Mouse (Mus musculus) activated CD4-positive, CD25-positive, alpha-beta regulatory T cell, adult 4 months (primary cell): Measurements from ENCODE around the gene Prokr2. TPM values are rescaled to one million over a fixed set of nuclear protein-coding genes. Genes with fewer than 3 reads are reported as not detected.

ENCODE experiments used
- ATAC-seq: one replicate; pipeline ENCODE4 v1.8.0; 2017
- polyA plus RNA-seq, 2 experiments: library from polyadenylated mRNA; unstranded; fragments of 100-300 nt; shearing (Covaris generic); gene quantifications; one replicate each; pipeline ENCODE4 v1.2.1; 2017

Gene Prokr2
- under 1 TPM in 1 of 2 experiments, not detected in 1; 0.21 TPM for polyA plus RNA-seq

DNA sequence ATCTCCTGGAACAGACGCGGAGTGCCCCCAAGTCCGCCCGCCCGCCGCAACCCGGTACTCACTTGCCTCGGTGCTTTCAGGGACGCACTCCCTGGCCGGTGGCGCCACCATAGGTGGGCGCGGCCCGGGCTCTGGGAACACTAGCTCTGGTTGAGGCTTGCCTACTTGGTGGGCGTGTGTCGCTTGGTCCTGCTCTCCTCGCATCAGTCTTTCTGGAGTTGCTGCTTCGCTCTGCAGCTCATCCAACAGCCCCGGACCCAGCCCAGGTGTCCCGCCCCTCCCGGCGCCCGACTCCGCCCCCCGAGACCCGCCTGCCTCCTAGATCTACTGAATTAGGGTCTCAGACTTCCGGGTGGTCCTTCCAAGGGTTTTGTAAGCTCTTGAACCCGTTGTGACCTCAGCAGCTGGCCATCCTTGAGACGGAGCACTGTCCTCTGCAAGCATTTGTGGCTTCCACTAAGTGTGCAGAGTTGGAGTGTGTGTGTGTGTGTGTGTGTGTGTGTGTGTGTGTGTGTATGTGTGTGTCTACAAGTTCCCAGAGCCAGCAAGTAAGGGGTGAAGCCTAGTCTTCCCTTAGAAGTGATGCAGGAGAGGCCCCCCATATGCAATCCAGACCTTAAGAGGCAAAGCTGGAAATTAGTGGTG, at the start of gene Prokr2:
Gene Prokr2, minus strand, starts transcription at position 254 of the 645 bp plus-strand sequence.
- no peak for ATAC-seq

DNA sequence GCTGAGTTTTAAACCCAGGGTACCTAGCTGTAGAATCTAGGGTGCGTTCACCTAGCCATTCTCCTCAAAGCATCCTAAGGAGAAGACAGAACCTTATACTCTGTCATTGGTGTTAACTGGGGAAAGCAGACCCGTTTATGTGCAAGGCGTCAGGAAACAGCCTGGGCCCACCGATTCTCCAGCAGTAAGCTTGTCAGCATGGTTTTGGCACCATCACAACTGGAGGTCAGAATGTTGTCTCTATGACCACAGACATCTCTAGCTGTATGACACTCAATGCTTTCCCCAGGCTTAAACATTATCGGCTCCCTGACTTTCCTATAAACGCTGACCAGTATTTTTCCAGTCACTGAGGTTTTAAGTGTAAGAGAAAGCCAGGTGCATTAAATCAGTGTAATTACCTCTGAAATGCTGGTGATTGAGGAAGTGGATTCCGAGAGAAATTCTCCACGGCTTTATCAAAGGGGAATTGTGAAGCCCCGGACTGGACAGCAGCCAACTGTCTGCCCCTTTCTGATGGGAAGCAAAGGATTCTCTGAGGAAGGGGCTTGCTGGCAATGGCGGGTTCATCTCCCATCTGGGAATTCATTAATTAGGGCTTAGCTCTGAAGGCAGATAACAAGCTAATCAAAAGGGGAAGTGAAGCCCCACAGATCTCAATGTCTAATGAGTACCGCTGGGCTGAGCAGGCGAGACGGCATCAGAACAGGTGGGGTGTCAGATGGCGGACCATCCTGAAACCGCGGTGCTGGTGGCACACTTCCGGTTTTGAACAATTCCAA, 42.1 kb upstream of the Prokr2 start:
- no peak for ATAC-seq

- no peak for ATAC-seq
These were observed 40.3 kb upstream of the Prokr2 start for GRCm38 (mm10) chr2:132425576-132425975.

DNA sequence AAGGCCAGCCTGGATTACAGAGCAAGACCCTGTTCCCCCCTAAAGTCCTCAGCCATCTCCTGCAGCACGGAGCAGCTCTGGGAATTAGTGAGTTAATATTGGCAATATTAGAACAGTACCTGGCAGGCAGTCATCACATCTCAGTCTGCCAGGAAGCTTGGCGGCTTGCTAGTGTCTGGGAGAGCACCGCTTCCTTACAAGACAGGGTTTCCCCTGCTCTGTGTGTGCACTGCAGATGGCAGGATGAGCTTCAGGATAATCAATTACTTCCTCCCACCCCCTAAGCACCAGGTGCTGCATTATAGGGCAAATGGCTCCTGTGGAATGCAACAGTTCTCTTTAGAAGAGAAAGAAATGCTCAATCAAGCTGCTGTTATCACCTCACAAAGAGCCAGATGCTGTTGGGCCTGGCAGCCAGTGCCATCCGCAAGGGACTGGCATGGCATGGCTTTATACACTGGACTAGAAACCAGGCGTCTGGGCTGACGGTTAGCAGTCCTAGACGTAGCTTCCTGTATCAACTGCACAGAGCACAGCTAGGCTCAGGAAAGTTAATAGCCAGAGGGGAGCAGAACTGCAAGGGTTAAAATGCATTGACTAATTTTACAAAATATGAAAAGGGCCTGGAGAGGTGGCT, 38.3 kb upstream of the Prokr2 start:
- no peak for ATAC-seq

DNA sequence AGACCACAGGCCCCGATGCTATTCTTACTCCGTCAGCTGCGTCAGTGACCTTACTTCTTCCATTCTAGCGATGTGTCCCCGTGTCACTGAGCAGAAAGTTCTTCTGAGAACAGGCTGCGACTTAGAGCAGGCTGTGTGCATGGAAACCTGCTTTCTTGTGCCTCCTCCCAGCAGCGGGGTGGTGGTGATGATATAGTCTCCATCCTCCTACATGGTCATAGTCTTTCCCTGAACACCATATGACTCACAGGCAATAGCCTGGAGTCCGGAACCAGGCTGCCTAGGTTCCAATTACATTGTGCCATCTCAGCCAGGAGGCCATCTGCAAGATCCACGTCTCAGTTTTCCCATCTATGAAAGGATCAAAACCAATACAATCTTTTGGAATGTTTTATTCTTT, 37.6 kb upstream of the Prokr2 start:
- ATAC-seq = no peak

GRCm38 (mm10) chr2:132418414-132418813, 33.2 kb upstream of the Prokr2 start:
- ATAC-seq = no peak

- no peak for ATAC-seq
These were observed 24.9 kb upstream of the Prokr2 start for GRCm38 (mm10) chr2:132410126-132410525.

- ATAC-seq = no peak
These were observed 12.9 kb upstream of the Prokr2 start for GRCm38 (mm10) chr2:132398136-132398535.

GRCm38 (mm10) chr2:132395753-132396152, 10.5 kb upstream of the Prokr2 start:
- no peak for ATAC-seq

GRCm38 (mm10) chr2:132390607-132391160, 5.4 kb upstream of the Prokr2 start:
- no peak for ATAC-seq

DNA sequence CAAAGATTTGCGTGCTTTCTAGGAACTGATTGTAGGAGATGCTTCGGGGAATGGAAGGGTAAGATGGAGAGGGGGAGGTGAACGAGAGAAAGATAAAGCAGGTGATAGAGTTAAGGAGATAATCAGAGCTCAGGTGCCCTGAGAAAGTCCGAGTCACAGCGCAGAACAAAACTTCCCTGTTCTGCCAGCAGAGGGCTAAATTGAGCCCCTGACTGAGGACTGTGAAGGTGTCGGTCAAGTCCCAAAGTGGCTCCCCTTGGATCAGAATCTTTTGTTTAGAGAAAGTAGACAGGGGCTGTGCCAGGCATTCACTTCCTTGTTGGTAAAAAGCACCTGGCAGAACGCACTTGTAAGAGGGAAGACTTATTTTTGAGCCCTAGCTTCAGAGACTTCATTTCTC, 4.3 kb upstream of the Prokr2 start:
- ATAC-seq = no peak

DNA sequence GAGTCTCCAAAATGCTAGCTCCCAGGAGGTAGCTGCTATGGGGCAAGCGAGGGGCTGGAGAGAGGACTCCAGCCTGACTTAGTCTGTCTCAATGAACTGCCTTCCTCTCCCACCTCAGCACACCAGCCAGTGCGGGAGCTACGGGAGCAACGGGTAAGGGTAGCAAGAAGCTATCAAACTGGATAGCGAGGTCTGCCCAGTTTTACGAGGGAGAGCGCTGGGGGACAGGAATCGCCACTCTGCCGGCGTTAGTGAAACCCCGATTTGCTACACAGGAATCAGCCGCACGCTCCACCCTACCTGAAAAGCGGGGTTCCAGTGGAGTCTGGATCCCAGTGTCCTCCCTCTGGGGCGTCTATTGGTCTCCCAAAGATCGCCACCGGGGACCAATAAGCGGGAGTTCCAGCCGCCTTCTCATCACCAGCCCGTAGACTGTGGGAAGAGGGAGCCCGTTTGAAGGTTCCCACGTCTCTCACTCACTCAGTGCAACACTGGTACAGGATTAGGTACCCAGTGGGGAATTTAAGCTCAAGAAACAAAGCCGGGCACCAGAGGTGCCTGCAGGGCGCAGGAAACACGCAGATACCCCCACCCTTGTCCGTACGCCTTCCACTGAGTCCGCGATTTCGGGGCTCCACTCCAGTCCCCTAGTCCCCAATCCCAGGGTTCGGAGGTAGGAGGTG, 595 bp downstream of the Prokr2 start:
- no peak for ATAC-seq

DNA sequence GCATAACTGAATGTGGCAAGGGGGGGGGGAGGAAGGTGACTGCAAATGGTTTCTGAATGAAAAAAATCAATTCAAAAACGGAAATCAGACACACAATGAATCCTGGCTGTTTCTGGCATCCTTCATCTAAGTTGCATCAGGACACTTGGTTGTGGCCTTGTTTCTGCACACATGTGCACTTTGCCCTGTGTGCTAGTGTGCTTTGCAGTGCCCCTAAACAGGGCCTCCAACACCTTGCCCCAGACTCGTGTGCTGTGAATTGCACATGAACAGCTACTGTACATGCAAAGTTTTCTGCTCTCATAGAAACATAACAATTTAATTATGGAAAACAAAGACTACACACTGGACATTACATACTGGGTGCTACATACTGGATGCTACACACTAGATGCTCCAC, 2.9 kb downstream of the Prokr2 start:
- no peak for ATAC-seq

GRCm38 (mm10) chr2:132379690-132380089, 5.6 kb downstream of the Prokr2 start:
- ATAC-seq = no peak

DNA sequence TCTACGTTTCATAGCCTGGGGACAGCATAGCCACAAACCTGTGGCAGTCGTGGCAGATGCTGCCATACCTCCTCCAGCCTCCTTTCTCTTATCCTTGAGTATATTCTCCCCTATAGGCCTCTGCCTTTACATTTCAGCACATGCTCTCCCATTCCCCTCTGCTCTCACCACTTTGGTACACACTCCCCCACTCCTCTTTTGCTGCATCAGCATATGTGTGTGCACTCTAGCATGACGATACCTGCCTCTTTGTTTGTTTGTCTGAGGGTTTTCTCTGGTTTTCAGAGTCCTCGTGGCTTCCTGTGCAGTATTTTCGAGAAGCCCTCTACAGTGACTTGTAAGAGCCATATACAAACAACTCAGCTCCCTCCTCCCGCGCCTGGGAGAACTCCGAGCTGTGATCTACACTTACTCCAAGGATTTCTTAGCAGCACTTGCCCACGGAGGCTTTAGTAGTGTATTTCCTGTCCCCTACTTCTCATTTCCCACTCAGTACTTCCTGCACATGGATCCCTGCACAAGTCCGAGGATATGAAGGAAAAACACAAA, 6.6 kb downstream of the Prokr2 start:
- no peak for ATAC-seq

GRCm38 (mm10) chr2:132377436-132377835, 7.8 kb downstream of the Prokr2 start:
- ATAC-seq = no peak

DNA sequence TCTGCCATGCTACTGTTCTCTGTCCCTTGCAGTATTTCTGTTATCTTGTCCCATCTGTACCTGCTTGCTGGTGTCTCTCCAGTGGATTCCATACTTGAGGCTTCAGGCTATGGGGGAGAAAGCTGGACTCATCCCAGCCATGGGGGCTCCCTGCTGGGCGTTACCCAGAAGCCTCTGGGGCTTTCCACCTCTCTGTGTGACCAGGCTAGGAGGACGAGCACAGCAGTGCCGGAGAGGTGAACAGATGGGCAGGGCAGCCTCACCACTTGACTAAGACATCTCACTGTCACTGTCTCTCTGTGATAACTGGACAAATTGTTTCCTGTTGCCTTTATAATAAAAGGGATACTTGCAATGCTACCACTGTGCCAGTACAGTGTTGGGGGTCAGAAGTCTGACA, 9.5 kb downstream of the Prokr2 start:
- ATAC-seq = no peak

GRCm38 (mm10) chr2:132375135-132375534, 10.1 kb downstream of the Prokr2 start:
- no peak for ATAC-seq

DNA sequence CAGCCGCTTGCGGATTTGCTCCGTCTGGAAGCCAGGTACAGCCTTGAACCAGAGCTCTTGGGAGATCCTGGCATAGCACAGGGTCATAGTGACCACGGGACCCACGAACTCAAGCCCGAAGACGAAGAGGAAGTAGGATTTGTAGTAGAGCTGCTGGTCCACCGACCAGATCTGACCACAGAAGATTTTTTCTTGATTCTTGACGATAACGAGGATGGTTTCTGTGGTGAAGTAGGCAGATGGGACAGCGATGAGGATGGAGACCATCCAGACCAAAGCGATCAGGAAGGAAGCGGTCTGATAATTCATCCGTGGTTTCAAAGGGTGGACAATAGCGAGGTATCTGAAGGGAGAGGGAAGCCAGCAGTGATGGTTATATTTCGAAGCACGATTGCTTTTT, 11.5 kb downstream of the Prokr2 start:
- no peak for ATAC-seq

- no peak for ATAC-seq
These were observed 16.8 kb downstream of the Prokr2 start for GRCm38 (mm10) chr2:132368433-132368832.

DNA sequence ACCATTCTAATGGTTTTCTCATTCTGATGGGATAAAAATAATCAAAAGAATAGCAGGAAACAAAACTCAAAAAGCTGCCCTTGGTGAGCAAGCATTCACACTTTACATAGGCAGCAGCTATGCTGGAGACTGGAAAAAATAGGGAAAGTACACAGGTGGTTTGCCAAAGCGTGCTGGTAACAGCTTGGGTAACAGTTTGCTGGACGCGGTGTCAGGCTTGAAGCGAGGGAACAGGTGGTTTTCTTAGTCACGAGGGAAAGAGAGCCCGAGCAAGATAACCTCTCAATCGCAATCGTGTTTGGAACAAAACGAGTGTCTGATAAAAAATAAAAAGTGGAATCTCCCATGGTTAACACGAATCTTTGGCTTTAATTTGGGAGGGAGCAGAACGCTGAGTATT, 41.4 kb downstream of the Prokr2 start:
- no peak for ATAC-seq

DNA sequence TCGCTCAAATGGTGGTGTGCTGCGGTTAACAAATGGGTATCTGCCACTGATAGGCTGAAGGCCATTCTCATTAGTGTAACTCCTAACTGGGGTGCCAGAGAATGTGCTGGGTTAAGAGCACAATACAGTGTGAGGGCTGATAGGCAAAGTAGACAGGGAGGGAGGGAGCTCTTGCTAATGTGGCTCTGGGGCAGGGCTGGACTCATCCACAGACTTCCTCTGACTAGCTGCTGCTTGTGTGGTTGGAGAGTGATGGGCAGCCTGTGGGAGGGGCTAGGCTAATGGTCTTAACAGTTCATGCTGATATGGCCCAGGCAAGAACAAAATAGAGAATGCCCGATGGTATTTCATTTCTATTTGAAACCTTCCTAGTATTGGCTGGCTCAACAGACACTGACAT, 44.0 kb downstream of the Prokr2 start:
- ATAC-seq = no peak

GRCm38 (mm10) chr2:132340350-132340749, 44.9 kb downstream of the Prokr2 start:
- ATAC-seq = no peak
